Mouse (Mus musculus) kidney, adult 2 months (tissue): ENCODE measurements around the gene Gm27021. TPM values are rescaled to one million over a fixed set of nuclear protein-coding genes. Genes with fewer than 3 reads are reported as not detected.

Experiments
- DNase-seq: peaks from one replicate; pipeline ENCODE4 v3.0.0; 2021
- H3K27ac ChIP-seq: fragments of 200-500 bp; 2 replicates; pipeline ENCODE4 v1.5.1; 2012; ENCODE audit warnings: low read depth, low read length, control low read depth, inconsistent platforms; ENCODE audit not compliant: insufficient read depth
- H3K27me3 ChIP-seq: fragments of 200-500 bp; replicated peaks from 2 replicates; pipeline ENCODE4 v1.6.1; 2012; ENCODE audit warnings: mild to moderate bottlenecking, moderate library complexity, low read length, inconsistent platforms; ENCODE audit not compliant: control insufficient read depth, insufficient read depth
- H3K36me3 ChIP-seq: fragments of 200-500 bp; 2 replicates; pipeline ENCODE4 v1.6.1; 2012; ENCODE audit warnings: mild to moderate bottlenecking, moderate library complexity, low read length, inconsistent platforms; ENCODE audit not compliant: control insufficient read depth, insufficient read depth
- H3K4me1 ChIP-seq: fragments of 200-500 bp; 2 replicates; pipeline ENCODE4 v1.6.1; 2011; ENCODE audit warnings: low read length; ENCODE audit not compliant: control insufficient read depth, insufficient read depth
- H3K4me3 ChIP-seq: fragments of 200-500 bp; 2 replicates; pipeline ENCODE4 v1.5.1; 2011; ENCODE audit warnings: mild to moderate bottlenecking, low read depth, low read length, control low read depth; ENCODE audit not compliant: insufficient read depth
- CTCF ChIP-seq: fragments of 200-500 bp; conservative IDR thresholded peaks from 2 replicates; pipeline ENCODE4 v1.5.1; 2011; ENCODE audit warnings: low read depth, mild to moderate bottlenecking, control low read depth, low read length, moderate library complexity, mixed read lengths; ENCODE audit not compliant: insufficient read depth, insufficient read length
- POLR2A ChIP-seq: fragments of 200-500 bp; IDR thresholded peaks from one replicate; pipeline ENCODE4 v1.6.1; 2011; ENCODE audit warnings: low read depth, low read length, control low read depth
- WGBS: fragments of 180-500 bp; shearing (Covaris S2); methylation state at CpG from one replicate; pipeline ENCODE4 v1.1.7; 2018; 5-methylcytosine and 5-hydroxymethylcytosine counted together
- polyA plus RNA-seq: library from polyadenylated mRNA; depleted of rRNA; stranded (reverse); fragments of >200 nt; gene quantifications from 2 replicates; pipeline ENCODE4 v1.2.3, GENCODE M21; 2012

Gene Gm27021
- polyA plus RNA-seq, 1 experiment: not detected

DNA sequence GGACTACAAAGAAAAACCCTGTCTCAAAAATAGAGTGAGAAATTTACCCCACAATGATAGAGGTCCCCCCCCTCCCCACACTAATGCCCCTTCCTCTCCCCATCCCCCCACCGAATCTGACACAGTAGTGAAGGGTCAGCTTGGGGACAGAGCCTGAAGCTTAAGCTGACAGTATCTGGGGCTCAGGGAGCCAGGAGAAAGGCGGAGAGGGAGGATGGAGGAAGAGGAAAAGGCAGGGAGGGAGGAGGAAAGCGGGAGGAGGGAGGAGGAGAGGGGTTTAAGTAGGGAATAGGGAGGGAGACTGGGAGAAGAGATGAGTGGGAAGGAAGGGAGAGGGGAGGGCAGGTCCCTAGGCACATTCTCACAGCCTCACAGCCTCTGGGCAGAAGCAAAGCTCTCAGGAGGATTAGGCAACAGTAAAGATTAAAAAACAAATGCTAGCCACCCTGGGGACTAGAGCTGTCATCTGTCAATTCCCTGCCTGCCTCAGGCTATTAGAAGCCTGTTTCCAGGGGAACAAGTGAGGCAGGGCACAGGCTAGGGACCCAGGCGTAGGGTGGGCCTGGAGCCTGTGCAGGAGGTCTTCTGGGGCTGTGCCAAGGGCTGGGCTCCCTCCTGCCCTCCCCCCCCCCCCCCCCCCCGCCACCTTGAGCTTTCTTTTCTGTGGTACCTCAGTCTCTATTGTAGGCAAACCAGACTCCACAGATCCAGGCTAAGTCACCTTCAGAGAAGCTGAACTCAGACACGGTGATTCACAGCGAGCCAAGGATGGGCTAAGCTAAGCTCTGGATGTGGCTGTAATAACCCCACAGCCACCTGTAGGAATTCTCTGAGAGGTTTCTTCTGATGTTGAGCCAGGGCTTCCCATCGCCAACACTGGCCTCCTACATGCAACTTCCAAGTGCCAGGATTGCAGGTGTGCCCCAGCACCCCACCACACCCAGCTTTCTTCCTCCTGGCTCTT, 50.9 kb downstream of the Gm27021 start:
- 77% methylated on average over 7 of the region's 8 CpGs for WGBS

GRCm38 (mm10) chr8:120614491-120614890, 53.4 kb downstream of the Gm27021 start:
- Histone ChIP-seq H3K4me3 (no peak overlapping the region), H3K4me1 (no peaks in the 10 kb centered on the region), H3K27ac (no peak overlapping the region), H3K27me3 (no peaks in the 10 kb centered on the region), H3K36me3 (no peaks in the 10 kb centered on the region)
- no peak for TF ChIP-seq CTCF
- TF ChIP-seq POLR2A: no peak
- DNase-seq: no peak
- WGBS: 92% methylated on average over 3 of the region's 3 CpGs

More for the DNA sequence above, 50.9 kb downstream of the Gm27021 start:
- H3K36me3 ChIP-seq: no peaks in the 10 kb centered on the region
- DNase-seq: no peak
- H3K27me3 ChIP-seq: no peaks in the 10 kb centered on the region
- no peak overlapping the region for H3K4me3 ChIP-seq
- no peak overlapping the region for H3K27ac ChIP-seq
- no peak for TF ChIP-seq POLR2A
- TF ChIP-seq CTCF: no peak
- H3K4me1 ChIP-seq: no peaks in the 10 kb centered on the region

DNA sequence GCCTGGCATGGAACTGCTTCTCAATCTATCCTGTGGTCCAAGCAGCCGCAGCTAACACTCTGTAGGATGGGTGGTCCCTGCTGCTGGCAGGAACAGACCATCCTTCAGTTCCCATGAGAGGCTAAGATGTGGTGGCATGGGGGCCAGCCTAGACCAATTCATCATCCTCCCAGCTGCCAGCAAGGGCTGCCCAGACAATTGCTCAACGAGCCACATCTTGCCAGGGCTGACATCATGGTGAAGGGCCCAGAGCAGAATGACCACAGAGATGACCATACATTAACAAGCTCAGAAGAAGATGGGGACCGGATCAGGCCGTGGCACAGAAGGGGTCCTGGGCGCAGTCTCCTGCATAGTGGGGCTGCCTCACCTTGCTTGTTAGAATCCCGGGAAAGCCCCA, 57.1 kb downstream of the Gm27021 start:
- Histone ChIP-seq H3K4me1 (no peaks in the 10 kb centered on the region), H3K27ac (no peak overlapping the region), H3K27me3 (no peaks in the 10 kb centered on the region), H3K4me3 (no peak overlapping the region), H3K36me3 (no peaks in the 10 kb centered on the region)
- DNase-seq: no peak
- 80% methylated on average over 6 of the region's 6 CpGs for WGBS
- no peak for TF ChIP-seq CTCF
- no peak for TF ChIP-seq POLR2A

DNA sequence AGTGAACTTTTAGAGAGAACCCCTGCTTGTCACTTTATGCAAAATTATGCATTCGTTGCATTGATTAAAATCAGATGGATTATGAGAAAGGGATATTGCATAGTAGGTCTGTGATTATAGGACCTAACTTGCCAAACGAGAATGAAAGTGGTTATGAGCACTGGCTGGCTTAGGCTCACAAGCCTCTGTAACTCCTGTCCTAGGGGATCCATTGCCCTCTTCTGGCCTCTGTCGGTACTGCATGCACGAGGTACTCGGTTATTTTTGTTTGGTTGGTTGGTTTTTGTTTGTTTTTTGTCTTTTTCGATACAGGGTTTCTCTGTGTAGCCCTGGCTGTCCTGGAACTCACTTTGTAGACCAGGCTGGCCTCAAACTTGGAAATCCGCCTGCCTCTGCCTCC, 60.0 kb downstream of the Gm27021 start:
- no peaks in the 10 kb centered on the region for H3K4me1 ChIP-seq
- TF ChIP-seq POLR2A (no peak), CTCF (peak; percentile 84)
- H3K36me3 ChIP-seq: no peaks in the 10 kb centered on the region
- WGBS: 10% methylated on average over 7 of the region's 7 CpGs
- no peak overlapping the region for H3K4me3 ChIP-seq
- H3K27me3 ChIP-seq: no peaks in the 10 kb centered on the region
- no peak overlapping the region for H3K27ac ChIP-seq
- peak; percentile 77 for DNase-seq

GRCm38 (mm10) chr8:120607460-120607859, 60.4 kb downstream of the Gm27021 start:
- H3K27me3 ChIP-seq: no peaks in the 10 kb centered on the region
- H3K4me3 ChIP-seq: no peak overlapping the region
- H3K4me1 ChIP-seq: no peaks in the 10 kb centered on the region
- H3K36me3 ChIP-seq: no peaks in the 10 kb centered on the region
- H3K27ac ChIP-seq: no peak overlapping the region
- TF ChIP-seq CTCF: no peak
- no peak for TF ChIP-seq POLR2A
- 73% methylated on average over 9 of the region's 9 CpGs for WGBS
- DNase-seq: no peak

DNA sequence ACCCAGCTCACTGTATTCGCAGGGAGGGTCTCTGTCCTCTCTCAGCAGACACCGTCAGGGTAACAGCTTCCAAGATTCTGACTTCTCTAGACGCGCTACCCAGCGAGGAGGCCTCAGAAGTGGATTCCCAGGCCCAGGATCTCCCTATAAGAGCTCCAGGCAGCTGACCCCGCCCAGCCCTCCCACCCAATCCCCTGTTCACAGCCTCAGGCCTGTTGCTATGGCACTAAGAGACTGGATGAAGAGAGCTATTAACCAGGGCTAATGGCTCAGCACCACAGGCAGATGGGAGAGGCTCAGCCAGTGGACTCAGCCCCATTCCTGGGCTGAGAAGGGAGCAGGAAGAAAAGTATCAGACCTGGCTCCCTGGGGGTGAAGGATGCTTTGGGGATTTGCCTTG, 65.2 kb downstream of the Gm27021 start:
- TF ChIP-seq CTCF (no peak), POLR2A (no peak)
- DNase-seq: no peak
- H3K36me3 ChIP-seq: no peaks in the 10 kb centered on the region
- no peaks in the 10 kb centered on the region for H3K27me3 ChIP-seq
- no peak overlapping the region for H3K27ac ChIP-seq
- H3K4me3 ChIP-seq: no peak overlapping the region
- H3K4me1 ChIP-seq: no peaks in the 10 kb centered on the region
- WGBS: 65% methylated on average over 6 of the region's 6 CpGs

DNA sequence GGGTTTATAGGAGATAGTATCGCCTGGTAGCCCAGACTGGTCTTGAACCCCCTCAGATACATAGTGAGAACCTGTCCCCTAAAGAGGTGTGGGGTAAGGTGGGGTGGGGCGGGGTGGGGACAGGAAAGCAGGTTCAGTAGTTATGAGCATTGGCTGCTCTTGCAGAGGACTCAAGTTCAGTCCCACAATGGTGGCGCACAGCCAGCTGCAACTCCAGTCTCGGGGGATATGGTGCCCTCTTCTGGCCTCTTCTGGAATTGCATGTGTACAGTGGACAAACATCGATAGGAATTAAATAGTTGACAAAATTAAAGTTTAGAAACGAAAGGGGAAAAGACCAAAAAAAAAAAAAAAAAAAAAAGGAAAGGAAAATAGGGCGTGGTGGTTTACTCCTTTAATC, 68.4 kb downstream of the Gm27021 start:
- no peaks in the 10 kb centered on the region for H3K36me3 ChIP-seq
- no peaks in the 10 kb centered on the region for H3K4me1 ChIP-seq
- no peak overlapping the region for H3K4me3 ChIP-seq
- 52% methylated on average over 7 of the region's 7 CpGs for WGBS
- no peak for TF ChIP-seq POLR2A
- peak; percentile 88 for TF ChIP-seq CTCF
- H3K27me3 ChIP-seq: no peaks in the 10 kb centered on the region
- H3K27ac ChIP-seq: no peak overlapping the region
- DNase-seq: peak; percentile 90
